Mouse (Mus musculus): ENCODE measurements at regions not wholly inside any gene's neighbourhood (a gene's known extent, or its start where the extent isn't known, plus 50 kb on each side); places are given as distances from the start of the nearest gene placed in this dataset.

GRCm38 (mm10) chr15:10814709-10815108, 100.3 kb upstream of the Rai14 start:
- no peak overlapping the region for H3K9ac ChIP-seq (ENCODE audit: low read depth, poor library complexity, severe bottlenecking)
- no peak for TF ChIP-seq POLR2A (IDR thresholded peaks at IDR 0.05; ENCODE audit: insufficient read depth, low read length)
- H3K27me3 ChIP-seq (ENCODE audit: control insufficient read depth, insufficient read depth, low read length, poor library complexity, severe bottlenecking): no peaks in the 10 kb centered on the region
- H3K4me1 ChIP-seq (ENCODE audit: control insufficient read depth, insufficient read depth, low read length): no peaks in the 10 kb centered on the region
- no peaks in the 10 kb centered on the region; the same call in 1 of the 2 replicates for H3K9me3 ChIP-seq (replicated peaks; ENCODE audit: control insufficient read depth, insufficient read depth, low read length, poor library complexity, severe bottlenecking)
- H3K36me3 ChIP-seq (ENCODE audit: control insufficient read depth, insufficient read depth, low read length, poor library complexity, severe bottlenecking): no peaks in the 10 kb centered on the region
- H3K27ac ChIP-seq (ENCODE audit: insufficient read depth, low read length): no peak overlapping the region
- H3K4me3 ChIP-seq (ENCODE audit: low read depth, low read length): no peak overlapping the region

- H3K27ac ChIP-seq (ENCODE audit: insufficient read depth, low read length): no peak overlapping the region
- H3K4me3 ChIP-seq (ENCODE audit: low read depth, low read length): no peak overlapping the region
- H3K36me3 ChIP-seq (ENCODE audit: control insufficient read depth, insufficient read depth, low read length, poor library complexity, severe bottlenecking): no peaks in the 10 kb centered on the region
- no peak overlapping the region for H3K9ac ChIP-seq (ENCODE audit: low read depth, poor library complexity, severe bottlenecking)
- no peaks in the 10 kb centered on the region for H3K4me1 ChIP-seq (ENCODE audit: control insufficient read depth, insufficient read depth, low read length)
- no peak for TF ChIP-seq EP300 (IDR thresholded peaks at IDR 0.05; ENCODE audit: insufficient read depth, low read depth, low read length)
- TF ChIP-seq CTCF (IDR thresholded peaks at IDR 0.05; ENCODE audit: low read depth, low read length): no peak
- TF ChIP-seq POLR2A (IDR thresholded peaks at IDR 0.05; ENCODE audit: insufficient read depth, low read length): no peak
- no peaks in the 10 kb centered on the region for H3K27me3 ChIP-seq (ENCODE audit: control insufficient read depth, insufficient read depth, low read length, poor library complexity, severe bottlenecking)
- H3K9me3 ChIP-seq (replicated peaks; ENCODE audit: control insufficient read depth, insufficient read depth, low read length, poor library complexity, severe bottlenecking): no peaks in the 10 kb centered on the region; the same call in 1 of the 2 replicates
Measured at GRCm38 (mm10) chr15:10816213-10816621, 101.8 kb upstream of the Rai14 start.

GRCm38 (mm10) chr15:10818216-10818615, 103.8 kb upstream of the Rai14 start:
- TF ChIP-seq CTCF (IDR thresholded peaks at IDR 0.05; ENCODE audit: low read depth, low read length) (no peak), POLR2A (IDR thresholded peaks at IDR 0.05; ENCODE audit: insufficient read depth, low read length) (no peak), EP300 (IDR thresholded peaks at IDR 0.05; ENCODE audit: insufficient read depth, low read depth, low read length) (no peak)
- no peaks in the 10 kb centered on the region; the same call in 1 of the 2 replicates for H3K9me3 ChIP-seq (replicated peaks; ENCODE audit: control insufficient read depth, insufficient read depth, low read length, poor library complexity, severe bottlenecking)
- H3K9ac ChIP-seq (ENCODE audit: low read depth, poor library complexity, severe bottlenecking): no peak overlapping the region
- no peaks in the 10 kb centered on the region for H3K36me3 ChIP-seq (ENCODE audit: control insufficient read depth, insufficient read depth, low read length, poor library complexity, severe bottlenecking)
- no peak overlapping the region for H3K27ac ChIP-seq (ENCODE audit: insufficient read depth, low read length)
- H3K4me1 ChIP-seq (ENCODE audit: control insufficient read depth, insufficient read depth, low read length): no peaks in the 10 kb centered on the region
- no peak overlapping the region for H3K4me3 ChIP-seq (ENCODE audit: low read depth, low read length)
- no peaks in the 10 kb centered on the region for H3K27me3 ChIP-seq (ENCODE audit: control insufficient read depth, insufficient read depth, low read length, poor library complexity, severe bottlenecking)

GRCm38 (mm10) chr15:10818706-10819105, 104.3 kb upstream of the Rai14 start:
- no peak for TF ChIP-seq CTCF (IDR thresholded peaks at IDR 0.05; ENCODE audit: low read depth, low read length)
- no peak for TF ChIP-seq EP300 (IDR thresholded peaks at IDR 0.05; ENCODE audit: insufficient read depth, low read depth, low read length)
- no peak for TF ChIP-seq POLR2A (IDR thresholded peaks at IDR 0.05; ENCODE audit: insufficient read depth, low read length)
- H3K27ac ChIP-seq (ENCODE audit: insufficient read depth, low read length): no peak overlapping the region
- no peaks in the 10 kb centered on the region; the same call in 1 of the 2 replicates for H3K9me3 ChIP-seq (replicated peaks; ENCODE audit: control insufficient read depth, insufficient read depth, low read length, poor library complexity, severe bottlenecking)
- H3K27me3 ChIP-seq (ENCODE audit: control insufficient read depth, insufficient read depth, low read length, poor library complexity, severe bottlenecking): no peaks in the 10 kb centered on the region
- peaks cover under 1% of the 10 kb centered on the region for H3K4me1 ChIP-seq (ENCODE audit: control insufficient read depth, insufficient read depth, low read length)
- H3K9ac ChIP-seq (ENCODE audit: low read depth, poor library complexity, severe bottlenecking): no peak overlapping the region
- no peaks in the 10 kb centered on the region for H3K36me3 ChIP-seq (ENCODE audit: control insufficient read depth, insufficient read depth, low read length, poor library complexity, severe bottlenecking)
- no peak overlapping the region for H3K4me3 ChIP-seq (ENCODE audit: low read depth, low read length)

- H3K9ac ChIP-seq (ENCODE audit: low read depth, poor library complexity, severe bottlenecking): peak overlapping the region; percentile 24; the same call in 1 of the 2 replicates
- H3K4me3 ChIP-seq (ENCODE audit: low read depth, low read length): peak overlapping the region; percentile 2; the same call in 1 of the 2 replicates
- no peaks in the 10 kb centered on the region; the same call in 1 of the 2 replicates for H3K9me3 ChIP-seq (replicated peaks; ENCODE audit: control insufficient read depth, insufficient read depth, low read length, poor library complexity, severe bottlenecking)
- peak overlapping the region; percentile 39 for H3K27ac ChIP-seq (ENCODE audit: insufficient read depth, low read length)
- TF ChIP-seq POLR2A (IDR thresholded peaks at IDR 0.05; ENCODE audit: insufficient read depth, low read length) (no peak), CTCF (IDR thresholded peaks at IDR 0.05; ENCODE audit: low read depth, low read length) (no peak), EP300 (IDR thresholded peaks at IDR 0.05; ENCODE audit: insufficient read depth, low read depth, low read length) (no peak)
- H3K4me1 ChIP-seq (ENCODE audit: control insufficient read depth, insufficient read depth, low read length): peaks cover 3% of the 10 kb centered on the region
- H3K27me3 ChIP-seq (ENCODE audit: control insufficient read depth, insufficient read depth, low read length, poor library complexity, severe bottlenecking): no peaks in the 10 kb centered on the region
- H3K36me3 ChIP-seq (ENCODE audit: control insufficient read depth, insufficient read depth, low read length, poor library complexity, severe bottlenecking): no peaks in the 10 kb centered on the region
Measured at GRCm38 (mm10) chr15:10823933-10824332, 109.5 kb upstream of the Rai14 start.

GRCm38 (mm10) chr15:10829588-10829987, 115.2 kb upstream of the Rai14 start:
- Histone ChIP-seq H3K9me3 (replicated peaks; ENCODE audit: control insufficient read depth, insufficient read depth, low read length, poor library complexity, severe bottlenecking) (no peaks in the 10 kb centered on the region), H3K9ac (ENCODE audit: low read depth, poor library complexity, severe bottlenecking) (no peak overlapping the region), H3K27ac (ENCODE audit: insufficient read depth, low read length) (no peak overlapping the region), H3K4me3 (ENCODE audit: low read depth, low read length) (no peak overlapping the region), H3K4me1 (ENCODE audit: control insufficient read depth, insufficient read depth, low read length) (no peaks in the 10 kb centered on the region), H3K27me3 (ENCODE audit: control insufficient read depth, insufficient read depth, low read length, poor library complexity, severe bottlenecking) (no peaks in the 10 kb centered on the region; the same call in 1 of the 2 replicates), H3K36me3 (ENCODE audit: control insufficient read depth, insufficient read depth, low read length, poor library complexity, severe bottlenecking) (no peaks in the 10 kb centered on the region)
- TF ChIP-seq POLR2A (IDR thresholded peaks at IDR 0.05; ENCODE audit: insufficient read depth, low read length) (no peak), EP300 (IDR thresholded peaks at IDR 0.05; ENCODE audit: insufficient read depth, low read depth, low read length) (no peak), CTCF (IDR thresholded peaks at IDR 0.05; ENCODE audit: low read depth, low read length) (no peak)
